Mouse (Mus musculus) midbrain, embryonic 16.5 days (tissue): ENCODE results near the gene Enpp6. TPM values are rescaled to one million over a fixed set of nuclear protein-coding genes. Genes with fewer than 3 reads are reported as not detected.
A peak's percentile ranks its signal among the peaks of the same experiment; 100 is the strongest.

Source experiments
- ATAC-seq: fragments of 200-750 bp; cut with Nextera tagmentation; 2 replicates; pipeline ENCODE4 v1.8.0; 2017; ENCODE audit warnings: moderate TSS enrichment
- H3K27ac ChIP-seq: fragments of 300-500 bp; sonication (generic); 2 replicates; pipeline ENCODE4 v1.5.1; 2014; ENCODE audit warnings: mild to moderate bottlenecking, low read length, mixed read lengths
- H3K27me3 ChIP-seq: fragments of 300-500 bp; sonication (generic); 2 replicates; pipeline ENCODE4 v1.6.1; 2014; ENCODE audit warnings: low read depth, low read length, mixed read lengths; ENCODE audit not compliant: control insufficient read depth, insufficient read depth
- H3K36me3 ChIP-seq: fragments of 300-500 bp; sonication (generic); 2 replicates; pipeline ENCODE4 v1.6.1; 2014; ENCODE audit warnings: mild to moderate bottlenecking, low read length, moderate library complexity, mixed read lengths; ENCODE audit not compliant: control insufficient read depth, insufficient read depth
- H3K4me1 ChIP-seq: fragments of 300-500 bp; sonication (generic); 2 replicates; pipeline ENCODE4 v1.6.1; 2014; ENCODE audit warnings: mild to moderate bottlenecking, low read length, mixed read lengths; ENCODE audit not compliant: control insufficient read depth, insufficient read depth
- H3K4me2 ChIP-seq: fragments of 300-500 bp; sonication (generic); 2 replicates; pipeline ENCODE4 v1.6.1; 2014; ENCODE audit warnings: mild to moderate bottlenecking, low read length, mixed read lengths
- H3K4me3 ChIP-seq: fragments of 300-500 bp; sonication (generic); 2 replicates; pipeline ENCODE4 v1.5.1; 2014; ENCODE audit warnings: low read depth, mild to moderate bottlenecking, low read length, moderate library complexity, mixed read lengths
- H3K9ac ChIP-seq: fragments of 300-500 bp; sonication (generic); 2 replicates; pipeline ENCODE4 v1.6.1; 2014; ENCODE audit warnings: low read depth, low read length, mixed read lengths
- H3K9me3 ChIP-seq: fragments of 300-500 bp; sonication (generic); replicated peaks from 2 replicates; pipeline ENCODE4 v1.6.1; 2014; ENCODE audit warnings: mild to moderate bottlenecking, low read length, mixed read lengths; ENCODE audit not compliant: control insufficient read depth, poor library complexity, severe bottlenecking
- WGBS: fragments of 180-500 bp; shearing (Covaris S2); extraction: QIAGEN DNeasy Blood & Tissue Kit; methylation state at CpG from one replicate; pipeline ENCODE4 v1.1.7; 2014; 5-methylcytosine and 5-hydroxymethylcytosine counted together
- polyA plus RNA-seq: library from polyadenylated mRNA; unstranded; fragments of >200 nt; fragmentation: Nextera tagmentation; extraction: Ambion mirVana; gene quantifications from 2 replicates; pipeline ENCODE4 v1.2.1, GENCODE M21; 2015

Gene Enpp6
- polyA plus RNA-seq, 1 experiment from 2014 or later, result 0.31 TPM

GRCm38 (mm10) chr8:47117336-47117735 lies 130.6 kb downstream of the Enpp6 start:
- H3K9ac ChIP-seq, result no peak overlapping the region
- H3K27ac ChIP-seq, result no peak overlapping the region
- no peaks in the 10 kb centered on the region for H3K4me1 ChIP-seq
- H3K36me3 ChIP-seq, result no peaks in the 10 kb centered on the region
- H3K4me3 ChIP-seq, result no peak overlapping the region
- ATAC-seq, result no peak
- no peak overlapping the region for H3K4me2 ChIP-seq
- H3K27me3 ChIP-seq, result no peaks in the 10 kb centered on the region
- H3K9me3 ChIP-seq, result no peaks in the 10 kb centered on the region
- WGBS, result 90% methylated on average over 4 of the region's 4 CpGs

GRCm38 (mm10) chr8:47119895-47120294 lies 133.2 kb downstream of the Enpp6 start:
- H3K4me3 ChIP-seq, result no peak overlapping the region
- H3K27me3 ChIP-seq, result no peaks in the 10 kb centered on the region
- no peak overlapping the region for H3K4me2 ChIP-seq
- no peaks in the 10 kb centered on the region for H3K36me3 ChIP-seq
- H3K9me3 ChIP-seq, result no peaks in the 10 kb centered on the region
- WGBS, result 76% methylated on average over 1 of the region's 1 CpGs
- no peaks in the 10 kb centered on the region for H3K4me1 ChIP-seq
- no peak for ATAC-seq
- no peak overlapping the region for H3K27ac ChIP-seq
- H3K9ac ChIP-seq, result no peak overlapping the region

DNA sequence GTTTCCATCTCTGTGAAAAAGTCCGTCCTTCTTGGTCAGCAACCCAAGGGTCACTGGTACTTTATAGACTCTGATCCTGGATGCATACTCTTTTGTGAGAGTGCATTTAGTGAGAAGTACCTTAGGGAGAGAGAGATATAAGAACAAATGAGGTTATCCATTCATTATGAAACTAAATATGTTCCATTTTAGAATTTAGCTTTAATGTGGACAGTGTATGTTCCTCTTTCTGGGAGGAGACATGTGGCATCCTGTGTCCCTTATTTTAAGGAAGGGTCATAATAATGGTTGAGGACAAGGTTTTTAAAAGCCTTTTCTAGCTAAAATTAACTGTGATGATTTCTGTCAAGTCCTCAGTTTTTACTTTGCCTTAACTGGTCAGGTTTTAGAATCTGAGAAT lies 142.2 kb downstream of the Enpp6 start:
- Histone ChIP-seq H3K9me3 (no peaks in the 10 kb centered on the region), H3K27ac (no peak overlapping the region), H3K27me3 (no peaks in the 10 kb centered on the region), H3K4me3 (no peak overlapping the region), H3K4me1 (no peaks in the 10 kb centered on the region), H3K9ac (no peak overlapping the region), H3K36me3 (no peaks in the 10 kb centered on the region), H3K4me2 (no peak overlapping the region)
- 85% methylated on average over 1 of the region's 1 CpGs for WGBS
- ATAC-seq, result no peak

- H3K9me3 ChIP-seq, result no peaks in the 10 kb centered on the region
- no peak for ATAC-seq
- H3K27ac ChIP-seq, result no peak overlapping the region
- no peak overlapping the region for H3K9ac ChIP-seq
- no peaks in the 10 kb centered on the region for H3K4me1 ChIP-seq
- H3K27me3 ChIP-seq, result no peaks in the 10 kb centered on the region
- H3K4me3 ChIP-seq, result no peak overlapping the region
- H3K36me3 ChIP-seq, result no peaks in the 10 kb centered on the region
- 94% methylated on average over 3 of the region's 3 CpGs for WGBS
- no peak overlapping the region for H3K4me2 ChIP-seq
Observed at GRCm38 (mm10) chr8:47133381-47133780, 146.7 kb downstream of the Enpp6 start.

GRCm38 (mm10) chr8:47134736-47135135 lies 148.0 kb downstream of the Enpp6 start:
- WGBS, result 50% methylated on average over 11 of the region's 11 CpGs
- Histone ChIP-seq H3K4me2 (no peak overlapping the region), H3K9me3 (no peaks in the 10 kb centered on the region), H3K27me3 (no peaks in the 10 kb centered on the region), H3K36me3 (no peaks in the 10 kb centered on the region), H3K27ac (no peak overlapping the region), H3K4me1 (no peaks in the 10 kb centered on the region), H3K4me3 (no peak overlapping the region), H3K9ac (no peak overlapping the region)
- no peak for ATAC-seq

DNA sequence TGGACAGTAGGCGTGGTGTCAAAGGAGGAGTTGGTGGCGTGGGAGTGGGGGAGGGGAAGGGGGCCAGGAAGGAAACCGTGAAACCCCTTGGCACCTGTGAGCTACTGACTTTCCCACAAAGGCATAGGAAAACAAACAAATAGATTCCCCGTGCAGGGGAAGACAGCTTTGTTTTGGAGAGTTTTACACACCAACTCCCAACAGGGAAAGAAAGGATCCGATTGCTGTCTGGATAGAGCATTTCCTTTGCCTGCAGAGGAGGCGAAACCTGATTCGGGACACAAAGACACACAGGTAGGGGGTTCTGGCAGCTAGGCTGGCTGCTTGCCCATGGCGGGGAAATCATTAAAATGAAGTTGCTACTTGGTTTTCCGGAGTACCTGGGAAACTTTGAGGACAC lies 148.9 kb downstream of the Enpp6 start:
- H3K9me3 ChIP-seq, result no peaks in the 10 kb centered on the region
- no peak overlapping the region for H3K27ac ChIP-seq
- no peaks in the 10 kb centered on the region for H3K4me1 ChIP-seq
- H3K4me2 ChIP-seq, result peak overlapping the region; percentile 2; the same call in 1 of the 2 replicates
- no peak overlapping the region for H3K4me3 ChIP-seq
- H3K27me3 ChIP-seq, result no peaks in the 10 kb centered on the region
- WGBS, result 20% methylated on average over 9 of the region's 9 CpGs
- no peak overlapping the region for H3K9ac ChIP-seq
- H3K36me3 ChIP-seq, result no peaks in the 10 kb centered on the region
- ATAC-seq, result no peak

GRCm38 (mm10) chr8:47136047-47136446 lies 149.4 kb downstream of the Enpp6 start:
- WGBS, result 43% methylated on average over 5 of the region's 5 CpGs
- Histone ChIP-seq H3K9ac (no peak overlapping the region), H3K36me3 (no peaks in the 10 kb centered on the region), H3K4me1 (no peaks in the 10 kb centered on the region), H3K27ac (no peak overlapping the region), H3K27me3 (no peaks in the 10 kb centered on the region), H3K4me3 (no peak overlapping the region), H3K9me3 (no peaks in the 10 kb centered on the region), H3K4me2 (no peak overlapping the region)
- ATAC-seq, result no peak

- H3K4me3 ChIP-seq, result no peak overlapping the region
- no peaks in the 10 kb centered on the region for H3K27me3 ChIP-seq
- 0 out of 2 replicates have a peak, but pooled peaks cover 5% of the 10 kb centered on the region for H3K36me3 ChIP-seq
- no peaks in the 10 kb centered on the region for H3K4me1 ChIP-seq
- H3K27ac ChIP-seq, result no peak overlapping the region
- no peaks in the 10 kb centered on the region; the same call in 1 of the 2 replicates for H3K9me3 ChIP-seq
- no peak overlapping the region for H3K9ac ChIP-seq
- H3K4me2 ChIP-seq, result no peak overlapping the region
- ATAC-seq, result no peak
- 95% methylated on average over 6 of the region's 9 CpGs for WGBS
Observed at GRCm38 (mm10) chr8:47145258-47145657, 158.6 kb downstream of the Enpp6 start.
